Mouse (Mus musculus): Measurements from ENCODE around the gene Nxf2. TPM values are rescaled to one million over a fixed set of nuclear protein-coding genes. Genes with fewer than 3 reads are reported as not detected.
A peak's percentile ranks its signal among the peaks of the same experiment; 100 is the strongest.
"Not testable (repeated sequence)": the region's sequence is repeated elsewhere in the genome, so short reads cannot be mapped to it uniquely, and the experiment has no call there.

Gene Nxf2
- polyA plus RNA-seq (2015; fragmentation: Nextera tagmentation; extraction: Ambion mirVana): 0.58 and 0.68 TPM in 2 replicates

- DNase-seq (ENCODE audit: low spot score): no peak
Observed at GRCm38 (mm10) chrX:134964546-134964945, at the start of gene Nxf2. Nxf2 (minus strand) TSS chrX:134964754.

- no peak for DNase-seq (ENCODE audit: low spot score)
Observed at GRCm38 (mm10) chrX:135011381-135011780, 46.8 kb upstream of the Nxf2 start.

- DNase-seq (ENCODE audit: low spot score): no peak
Observed at GRCm38 (mm10) chrX:135009471-135009815, 44.9 kb upstream of the Nxf2 start.

- peak; percentile 88 for DNase-seq (ENCODE audit: low spot score)
Observed at GRCm38 (mm10) chrX:135008720-135009470, 44.3 kb upstream of the Nxf2 start, which contains the start of gene Zmat1. Zmat1 (minus strand) TSS chrX:135009209.

- peak; percentile 14 for DNase-seq (ENCODE audit: low spot score)
Observed at GRCm38 (mm10) chrX:135008021-135008420, 43.5 kb upstream of the Nxf2 start.

- DNase-seq (ENCODE audit: low spot score): peak; percentile 70
Observed at GRCm38 (mm10) chrX:134963305-134964094, 1.1 kb downstream of the Nxf2 start.

- peak; percentile 52 for DNase-seq (ENCODE audit: low spot score)
Observed at GRCm38 (mm10) chrX:134930361-134930760, 34.2 kb downstream of the Nxf2 start.

- no peak for DNase-seq (ENCODE audit: low spot score)
Observed at GRCm38 (mm10) chrX:134929927-134930326, 34.6 kb downstream of the Nxf2 start.

GRCm38 (mm10) chrX:134925058-134925457, 39.5 kb downstream of the Nxf2 start:
- peak; percentile 19 for DNase-seq (ENCODE audit: low spot score)

- DNase-seq (ENCODE audit: low spot score): no peak
Observed at GRCm38 (mm10) chrX:134923675-134924424, 40.7 kb downstream of the Nxf2 start.

GRCm38 (mm10) chrX:134919220-134919619, 45.3 kb downstream of the Nxf2 start:
- DNase-seq (ENCODE audit: low spot score): no peak

GRCm38 (mm10) chrX:134915745-134916144, 48.8 kb downstream of the Nxf2 start:
- no peak for DNase-seq (ENCODE audit: low spot score)

- not testable (repeated sequence) for DNase-seq (ENCODE audit: low spot score)
Observed at GRCm38 (mm10) chrX:134915315-134915714, 49.2 kb downstream of the Nxf2 start.

GRCm38 (mm10) chrX:134914851-134915250, 49.7 kb downstream of the Nxf2 start:
- no peak for DNase-seq (ENCODE audit: low spot score)

GRCm38 (mm10) chrX:134913234-134913936, 51.2 kb downstream of the Nxf2 start:
- peak; percentile 42 for DNase-seq (ENCODE audit: low spot score)

GRCm38 (mm10) chrX:134912805-134913204, 51.7 kb downstream of the Nxf2 start:
- no peak for DNase-seq (ENCODE audit: low spot score)

- DNase-seq (ENCODE audit: low spot score): no peak
Observed at GRCm38 (mm10) chrX:134910345-134910744, 54.2 kb downstream of the Nxf2 start.
